Mouse (Mus musculus) cerebellum, adult 2 months (tissue): ENCODE measurements around the gene Gcnt2.

Source experiments
- CTCF ChIP-seq: fragments of 200-500 bp; IDR thresholded peaks from 2 replicates; pipeline ENCODE4 v1.5.1; 2011; ENCODE audit warnings: low read depth, mild to moderate bottlenecking, control low read depth, low read length, moderate library complexity, borderline replicate concordance; ENCODE audit not compliant: insufficient read depth
- POLR2A ChIP-seq: fragments of 200-500 bp; IDR thresholded peaks from 2 replicates; pipeline ENCODE4 v1.6.1; 2011; ENCODE audit warnings: low read length, control low read depth, borderline replicate concordance; ENCODE audit not compliant: insufficient read depth

DNA sequence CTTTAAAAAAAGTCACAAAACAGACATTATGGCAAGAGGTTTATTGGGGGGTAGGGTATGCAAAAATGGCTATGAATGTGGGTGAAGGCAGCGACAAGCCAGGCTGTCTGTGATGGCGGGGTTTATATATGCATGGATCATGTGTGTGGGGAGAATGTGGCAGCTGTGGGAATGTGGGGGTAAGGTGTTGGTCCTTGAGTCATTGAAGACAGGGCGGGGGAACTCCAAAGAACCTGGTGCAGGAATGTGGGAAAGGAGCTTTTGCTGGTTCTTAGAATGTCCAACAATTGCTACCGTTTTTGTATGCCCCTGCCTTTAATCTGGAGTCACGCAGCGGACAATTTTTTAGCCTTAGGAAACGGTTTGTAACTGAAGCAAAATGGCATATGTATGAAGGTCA, 44.5 kb downstream of the Gcnt2 start:
- TF ChIP-seq POLR2A: no peak
- no peak for TF ChIP-seq CTCF
